Mouse (Mus musculus) liver, embryonic 14 days (tissue): ENCODE data around the gene Zfp768. TPM values are rescaled to one million over a fixed set of nuclear protein-coding genes. Genes with fewer than 3 reads are reported as not detected.

Experiments used
- polyA plus RNA-seq: library from polyadenylated mRNA; depleted of rRNA; stranded (reverse); fragments of >200 nt; gene quantifications from 2 replicates; pipeline ENCODE4 v1.2.3, GENCODE M21; 2012; rRNA removed

Zfp768 gene
- 3.8 and 4.1 TPM in 2 replicates for polyA plus RNA-seq

GRCm38 (mm10) chr7:127345512-127346325 lies at the start of gene Zfp768:
TSS of gene Zfp768 (minus strand) at chr7:127345589.

GRCm38 (mm10) chr7:127393157-127393943 lies 48.0 kb upstream of the Zfp768 start, which contains the start of gene E430018J23Rik:
TSS of gene E430018J23Rik (minus strand) at chr7:127393629.

GRCm38 (mm10) chr7:127386641-127387392 lies 41.4 kb upstream of the Zfp768 start, which contains the start of gene 9130019O22Rik:
TSS of gene 9130019O22Rik (minus strand) at chr7:127387166.

GRCm38 (mm10) chr7:127375271-127376245 lies 30.2 kb upstream of the Zfp768 start, which contains the start of gene Zfp747:
TSS of gene Zfp747 (minus strand) at chr7:127376050.

GRCm38 (mm10) chr7:127296098-127296497 lies 49.3 kb downstream of the Zfp768 start, which contains the start of gene Itgal:
TSS of gene Itgal (plus strand) at chr7:127296260.

Other genes with a start within 250 kb of the Zfp768 start
- 32.4 and 37.2 TPM in 2 replicates for gene Qprt, start 223.4 kb downstream of the Zfp768 start, polyA plus RNA-seq
- gene Spn, start 207.8 kb downstream of the Zfp768 start, polyA plus RNA-seq, result 9.5 and 11.2 TPM in 2 replicates
- gene Cd2bp2, start 149.5 kb downstream of the Zfp768 start, polyA plus RNA-seq, result 31.0 and 35.9 TPM in 2 replicates
- gene Tbc1d10b, start 137.1 kb downstream of the Zfp768 start, polyA plus RNA-seq, result 13.4 and 15.2 TPM in 2 replicates
- 16.2 and 46.6 TPM in 2 replicates for gene Mylpf, start 136.7 kb downstream of the Zfp768 start, polyA plus RNA-seq
- 3.4 and 3.5 TPM in 2 replicates for gene Zfp553, start 112.5 kb downstream of the Zfp768 start, polyA plus RNA-seq
- 15.1 and 15.2 TPM in 2 replicates for gene Sept1, start 112.5 kb downstream of the Zfp768 start, polyA plus RNA-seq
- gene Zfp771, start 101.3 kb downstream of the Zfp768 start, polyA plus RNA-seq, result 19.1 and 19.2 TPM in 2 replicates
- gene Dctpp1, start 84.9 kb downstream of the Zfp768 start, polyA plus RNA-seq, result 56.0 and 63.0 TPM in 2 replicates
- 42.7 and 50.6 TPM in 2 replicates for gene Sephs2, start 71.5 kb downstream of the Zfp768 start, polyA plus RNA-seq
- gene Itgal, start 49.3 kb downstream of the Zfp768 start, polyA plus RNA-seq, result 5.5 and 7.7 TPM in 2 replicates
- gene Zfp747, start 30.5 kb upstream of the Zfp768 start, polyA plus RNA-seq, result 1.4 and 1.5 TPM in 2 replicates
- 0.59 and 0.69 TPM in 2 replicates for gene 9130019O22Rik, start 41.6 kb upstream of the Zfp768 start, polyA plus RNA-seq
- gene E430018J23Rik, start 48.0 kb upstream of the Zfp768 start, polyA plus RNA-seq, result 1.1 and 1.3 TPM in 2 replicates
- gene Zfp764, start 61.2 kb upstream of the Zfp768 start, polyA plus RNA-seq, result 1.1 and 1.2 TPM in 2 replicates
- gene Zfp688, start 76.5 kb upstream of the Zfp768 start, polyA plus RNA-seq, result 5.8 and 6.8 TPM in 2 replicates
- 1.4 and 1.7 TPM in 2 replicates for gene Zfp689, start 103.6 kb upstream of the Zfp768 start, polyA plus RNA-seq
- gene Prr14, start 114.0 kb upstream of the Zfp768 start, polyA plus RNA-seq, result 20.4 and 21.6 TPM in 2 replicates
- gene Fbrs, start 133.6 kb upstream of the Zfp768 start, polyA plus RNA-seq, result 4.4 and 9.0 TPM in 2 replicates
- 2.9 and 3.8 TPM in 2 replicates for gene Srcap, start 166.4 kb upstream of the Zfp768 start, polyA plus RNA-seq
- 5.3 and 6.2 TPM in 2 replicates for gene Gm42715, start 174.0 kb upstream of the Zfp768 start, polyA plus RNA-seq
- gene Tmem265, start 215.8 kb upstream of the Zfp768 start, polyA plus RNA-seq, result 1.3 TPM in 2 replicates
- gene Phkg2, start 227.8 kb upstream of the Zfp768 start, polyA plus RNA-seq, result 24.1 and 27.6 TPM in 2 replicates
- 4.3 and 5.0 TPM in 2 replicates for gene Ccdc189, start 243.0 kb upstream of the Zfp768 start, polyA plus RNA-seq
- gene Rnf40, start 243.2 kb upstream of the Zfp768 start, polyA plus RNA-seq, result 14.6 and 16.3 TPM in 2 replicates